In the genomic region with DNA sequence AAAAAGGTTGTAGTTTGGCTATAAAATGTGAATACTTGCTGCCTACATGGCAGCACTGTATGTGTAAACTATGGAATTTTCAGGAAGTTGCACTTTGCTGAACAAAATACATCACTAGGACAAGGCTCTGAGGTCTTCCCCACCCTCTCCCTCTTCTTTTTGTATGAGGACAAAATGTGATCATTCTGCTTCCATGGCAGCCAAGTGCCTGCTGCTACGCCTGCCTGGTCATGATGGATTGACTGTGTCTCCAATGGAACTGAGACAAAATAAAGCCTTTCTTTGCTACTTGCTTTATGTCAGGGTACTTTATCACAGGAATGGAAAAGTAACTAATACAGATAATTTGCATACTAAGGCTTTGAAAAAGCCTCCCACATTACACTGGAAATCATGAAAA, we compare ENCODE assay signal across 31 mouse cellular contexts. TPM values are rescaled to one million over a fixed set of nuclear protein-coding genes. Genes with fewer than 3 reads are reported as not detected.
DNase-seq lines count a peak whose midpoint lies in the region; ATAC-seq lines count a peak whose summit lies in the region.
"Had no signal": no experiment of that assay in that cellular context is flagged by ENCODE, and none has a peak within 500 bp of the region (broad histone marks: within the 10 kb centered on the region; RNA-seq: fewer than 3 reads in every experiment).

No protein-coding gene starts in this region.

- H3K4me2 ChIP-seq in hindbrain, embryonic 11.5 days (replicated peaks; ENCODE audit: low read depth, low read length): no peak overlapping the region
- no peak overlapping the region for H3K4me2 ChIP-seq in hindbrain, embryonic 14.5 days (replicated peaks)
- H3K4me2 ChIP-seq in hindbrain, embryonic 16.5 days (ENCODE audit: low read length): no peak overlapping the region
- H3K4me2 ChIP-seq in hindbrain, embryonic 13.5 days: no peak overlapping the region
- no peak overlapping the region for H3K4me2 ChIP-seq in neural tube, embryonic 11.5 days (ENCODE audit: low read depth)
- H3K4me2 ChIP-seq: embryonic facial prominence, embryonic 13.5 days; forebrain, embryonic 12.5 days; forebrain, embryonic 15.5 days; heart, embryonic 13.5 days; intestine, embryonic 15.5 days had no signal

- H3K27ac ChIP-seq in hindbrain, embryonic 11.5 days (ENCODE audit: low read depth, low read length): no peak overlapping the region
- no peak overlapping the region for H3K27ac ChIP-seq in hindbrain, embryonic 14.5 days
- no peak overlapping the region for H3K27ac ChIP-seq in hindbrain, embryonic 16.5 days (ENCODE audit: low read depth, low read length)
- no peak overlapping the region for H3K27ac ChIP-seq in hindbrain, embryonic 13.5 days
- no peak overlapping the region for H3K27ac ChIP-seq in neural tube, embryonic 11.5 days (ENCODE audit: low read depth, low read length)
- H3K27ac ChIP-seq: embryonic facial prominence, embryonic 10.5 days; embryonic facial prominence, embryonic 13.5 days; forebrain, embryonic 12.5 days; forebrain, embryonic 15.5 days; heart, adult 2 months; heart, embryonic 10.5 days; heart, embryonic 13.5 days; intestine, embryonic 15.5 days had no signal

- no peaks in the 10 kb centered on the region for H3K36me3 ChIP-seq in hindbrain, embryonic 11.5 days (ENCODE audit: control insufficient read depth, insufficient read depth, low read length)
- no peaks in the 10 kb centered on the region for H3K36me3 ChIP-seq in hindbrain, embryonic 14.5 days (replicated peaks; ENCODE audit: control insufficient read depth, insufficient read depth)
- no peaks in the 10 kb centered on the region for H3K36me3 ChIP-seq in hindbrain, embryonic 16.5 days (ENCODE audit: control insufficient read depth, insufficient read depth, low read length)
- H3K36me3 ChIP-seq in hindbrain, embryonic 13.5 days: no peaks in the 10 kb centered on the region
- no peaks in the 10 kb centered on the region for H3K36me3 ChIP-seq in neural tube, embryonic 11.5 days (ENCODE audit: control insufficient read depth, insufficient read depth, low read length)
- H3K36me3 ChIP-seq: embryonic facial prominence, embryonic 10.5 days; embryonic facial prominence, embryonic 13.5 days; forebrain, embryonic 12.5 days; forebrain, embryonic 15.5 days; heart, embryonic 10.5 days; heart, embryonic 13.5 days; intestine, embryonic 15.5 days had no signal

- no peaks in the 10 kb centered on the region for H3K27me3 ChIP-seq in hindbrain, embryonic 11.5 days (ENCODE audit: control insufficient read depth, insufficient read depth, low read length)
- no peaks in the 10 kb centered on the region for H3K27me3 ChIP-seq in hindbrain, embryonic 14.5 days (ENCODE audit: control insufficient read depth, insufficient read depth, low read length)
- H3K27me3 ChIP-seq in hindbrain, embryonic 16.5 days (replicated peaks; ENCODE audit: control insufficient read depth, insufficient read depth, low read length): no peaks in the 10 kb centered on the region
- no peaks in the 10 kb centered on the region for H3K27me3 ChIP-seq in hindbrain, embryonic 13.5 days
- no peaks in the 10 kb centered on the region for H3K27me3 ChIP-seq in neural tube, embryonic 11.5 days (ENCODE audit: control insufficient read depth, insufficient read depth, low read length)
- H3K27me3 ChIP-seq: CH12.LX; embryonic facial prominence, embryonic 13.5 days; forebrain, embryonic 12.5 days; forebrain, embryonic 15.5 days; heart, embryonic 13.5 days; intestine, embryonic 15.5 days; Patski had no signal

- DNase-seq in hindbrain, embryonic 11.5 days (ENCODE audit: low spot score): no peak
- DNase-seq in hindbrain, embryonic 14.5 days (ENCODE audit: low spot score): no peak
- DNase-seq in neural tube, embryonic 11.5 days (ENCODE audit: low spot score): no peak
- no peak for DNase-seq in neural tube, embryonic 10.5 days (ENCODE audit: extremely low spot score, low spot score)
- peak; percentile 2 for DNase-seq in embryo, embryonic 11 days
- no peak for DNase-seq in gastrocnemius, adult 8-10 months (ENCODE audit: low spot score in 2 of 2)
- DNase-seq: adrenal gland, postnatal 14 days; B cell, adult 2 months; cerebellum, adult 11 months; cerebellum, adult 2 months; cerebellum, adult 9-11 months; cerebellum, postnatal 25 days; gastrocnemius, postnatal 10 days; gastrocnemius, postnatal 36 days; heart, adult 2 months; heart, postnatal 14 days; heart, postnatal 4 days; kidney, adult 11 months had no signal

- ATAC-seq in hindbrain, embryonic 11.5 days (ENCODE audit: low FRiP score): peak; percentile 73
- no peak for ATAC-seq in hindbrain, embryonic 14.5 days (ENCODE audit: low FRiP score)
- peak; percentile 54 for ATAC-seq in hindbrain, embryonic 16.5 days
- no peak for ATAC-seq in hindbrain, embryonic 13.5 days (ENCODE audit: low FRiP score)
- ATAC-seq in neural tube, embryonic 11.5 days (ENCODE audit: insufficient read depth, low FRiP score, low TSS enrichment): peak; percentile 74
- ATAC-seq: forebrain, embryonic 15.5 days; intestine, embryonic 15.5 days; Patski had no signal

- no peak overlapping the region for H3K4me3 ChIP-seq in hindbrain, embryonic 11.5 days (ENCODE audit: low read depth, low read length)
- H3K4me3 ChIP-seq in hindbrain, embryonic 14.5 days (replicated peaks; ENCODE audit: low read length): no peak overlapping the region
- no peak overlapping the region for H3K4me3 ChIP-seq in hindbrain, embryonic 16.5 days (ENCODE audit: low read length)
- H3K4me3 ChIP-seq in hindbrain, embryonic 13.5 days: no peak overlapping the region
- H3K4me3 ChIP-seq in neural tube, embryonic 11.5 days (ENCODE audit: low read depth, low read length): no peak overlapping the region
- H3K4me3 ChIP-seq: embryonic facial prominence, embryonic 10.5 days; embryonic facial prominence, embryonic 13.5 days; erythroblast, embryonic 14.5 days; forebrain, embryonic 12.5 days; forebrain, embryonic 15.5 days; heart, adult 2 months; heart, embryonic 10.5 days; heart, embryonic 13.5 days; intestine, embryonic 15.5 days had no signal

- H3K4me1 ChIP-seq in hindbrain, embryonic 11.5 days (replicated peaks; ENCODE audit: control insufficient read depth, insufficient read depth, low read length): no peaks in the 10 kb centered on the region
- H3K4me1 ChIP-seq in hindbrain, embryonic 14.5 days (replicated peaks; ENCODE audit: control insufficient read depth, insufficient read depth, low read length): no peaks in the 10 kb centered on the region
- no peaks in the 10 kb centered on the region for H3K4me1 ChIP-seq in hindbrain, embryonic 16.5 days (ENCODE audit: control insufficient read depth, insufficient read depth, low read depth, low read length)
- peaks cover 6% of the 10 kb centered on the region for H3K4me1 ChIP-seq in hindbrain, embryonic 13.5 days (replicated peaks)
- no peaks in the 10 kb centered on the region for H3K4me1 ChIP-seq in neural tube, embryonic 11.5 days (ENCODE audit: control insufficient read depth, insufficient read depth, low read length)
- H3K4me1 ChIP-seq: embryonic facial prominence, embryonic 10.5 days; embryonic facial prominence, embryonic 13.5 days; forebrain, embryonic 12.5 days; forebrain, embryonic 15.5 days; heart, embryonic 10.5 days; heart, embryonic 13.5 days; intestine, embryonic 15.5 days had no signal

- H3K9me3 ChIP-seq in hindbrain, embryonic 11.5 days (ENCODE audit: control insufficient read depth, low read length): no peaks in the 10 kb centered on the region
- no peaks in the 10 kb centered on the region for H3K9me3 ChIP-seq in hindbrain, embryonic 14.5 days (ENCODE audit: control insufficient read depth, low read length)
- no peaks in the 10 kb centered on the region for H3K9me3 ChIP-seq in hindbrain, embryonic 16.5 days (ENCODE audit: control insufficient read depth, low read length)
- no peaks in the 10 kb centered on the region for H3K9me3 ChIP-seq in hindbrain, embryonic 13.5 days
- H3K9me3 ChIP-seq in neural tube, embryonic 11.5 days (ENCODE audit: control insufficient read depth, low read length): no peaks in the 10 kb centered on the region
- H3K9me3 ChIP-seq: embryonic facial prominence, embryonic 10.5 days; embryonic facial prominence, embryonic 13.5 days; forebrain, embryonic 12.5 days; forebrain, embryonic 15.5 days; G1E; heart, embryonic 10.5 days; heart, embryonic 13.5 days; intestine, embryonic 15.5 days had no signal

- 40% methylated on average over 1 of the region's 1 CpGs for WGBS in hindbrain, embryonic 11.5 days
- 43% methylated on average over 1 of the region's 1 CpGs for WGBS in hindbrain, embryonic 14.5 days
- WGBS in hindbrain, embryonic 16.5 days: 47% methylated on average over 1 of the region's 1 CpGs
- WGBS in hindbrain, embryonic 13.5 days: 28% methylated on average over 1 of the region's 1 CpGs
- 39% methylated on average over 1 of the region's 1 CpGs for WGBS in neural tube, embryonic 11.5 days

- no peak overlapping the region for H3K9ac ChIP-seq in hindbrain, embryonic 11.5 days (ENCODE audit: low read depth, low read length)
- H3K9ac ChIP-seq in hindbrain, embryonic 14.5 days: no peak overlapping the region
- H3K9ac ChIP-seq in hindbrain, embryonic 16.5 days (ENCODE audit: low read depth, low read length): no peak overlapping the region
- H3K9ac ChIP-seq in hindbrain, embryonic 13.5 days: no peak overlapping the region
- H3K9ac ChIP-seq in neural tube, embryonic 11.5 days (ENCODE audit: low read length): no peak overlapping the region
- H3K9ac ChIP-seq: embryonic facial prominence, embryonic 13.5 days; forebrain, embryonic 12.5 days; forebrain, embryonic 15.5 days; heart, embryonic 13.5 days; intestine, embryonic 15.5 days had no signal

RNA-seq across cellular contexts. Expression of a gene that starts 20.7 kb away (rescaled TPM):
- polyA plus RNA-seq in hindbrain, embryonic 11.5 days (2014; fragmentation: Nextera tagmentation; extraction: Ambion mirVana): 9.5 and 10.5 TPM in 2 replicates
- 10.6 and 11.0 TPM in 2 replicates for polyA plus RNA-seq in hindbrain, embryonic 14.5 days (2014; fragmentation: Nextera tagmentation; extraction: Ambion mirVana)
- polyA plus RNA-seq in hindbrain, embryonic 16.5 days (2015; fragmentation: Nextera tagmentation; extraction: Ambion mirVana): 6.2 and 6.8 TPM in 2 replicates
- 9.8 and 10.9 TPM in 2 replicates for polyA plus RNA-seq in hindbrain, embryonic 13.5 days (2015; fragmentation: Nextera tagmentation; extraction: Ambion mirVana)
- 8.7 and 9.7 TPM in 2 replicates for polyA plus RNA-seq in neural tube, embryonic 11.5 days (2014; fragmentation: Nextera tagmentation; extraction: Ambion mirVana)
- total RNA-seq in gastrocnemius, adult 8-10 months (2022): 10 to 100 TPM; 20.4 to 24.2 (median 22.1) TPM

Comparison
In these comparisons a context has a peak if more than half of its experiments do, and no peak if none do; other contexts are left out.
1. ATAC-seq: peak in hindbrain, embryonic 11.5 days (single experiment), hindbrain, embryonic 16.5 days (single experiment) and neural tube, embryonic 11.5 days (single experiment); none in hindbrain, embryonic 14.5 days (single experiment) and hindbrain, embryonic 13.5 days (single experiment).